In the genomic region with DNA sequence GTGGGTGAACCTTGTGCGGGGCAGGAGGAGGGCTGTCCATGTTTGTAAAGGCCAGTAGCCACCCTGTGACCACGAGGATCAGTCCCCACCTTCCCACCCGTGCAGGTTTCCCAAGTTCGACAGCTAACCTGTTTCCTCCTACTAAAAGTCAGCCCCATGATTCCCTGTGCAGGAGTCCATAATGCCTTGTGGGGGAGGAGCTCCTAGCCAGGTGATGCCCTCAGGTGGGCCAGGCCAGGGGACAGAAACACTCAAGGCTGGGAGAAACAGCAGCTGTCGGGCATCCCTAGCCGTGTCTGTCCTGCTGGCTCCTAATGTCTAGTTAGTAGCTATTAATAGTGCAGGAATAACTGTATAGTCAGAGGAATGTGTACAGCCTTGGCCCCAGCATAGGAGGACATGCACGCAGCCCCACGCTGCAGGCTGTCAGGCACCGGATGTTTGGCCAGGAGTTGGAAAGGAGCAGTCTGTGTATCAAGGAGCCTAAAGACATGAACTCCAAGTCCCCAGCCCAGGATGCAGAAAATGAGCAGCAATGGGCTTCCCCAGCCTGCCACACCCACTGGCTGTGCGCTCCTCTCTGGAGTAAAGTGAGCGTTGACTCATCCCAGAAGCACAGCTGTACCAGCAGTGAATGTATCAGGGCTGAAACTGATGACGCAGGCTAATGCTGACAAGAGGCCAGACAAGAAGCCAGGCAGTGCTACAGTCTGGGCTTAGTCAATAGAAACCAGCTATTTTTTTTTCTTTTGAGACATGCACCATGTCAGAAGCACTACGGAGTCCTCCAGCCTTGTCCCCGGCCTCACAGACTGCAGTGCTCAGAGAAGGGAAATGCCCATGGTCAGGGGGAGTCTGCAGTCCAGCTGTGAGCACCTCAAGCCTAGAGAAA, we compare ENCODE assay signal across 9 mouse cellular contexts.
DNase-seq lines count a peak whose midpoint lies in the region; ATAC-seq and TF ChIP-seq lines count a peak whose summit lies in the region.
"Had no signal": no experiment of that assay in that cellular context is flagged by ENCODE, and none has a peak within 500 bp of the region (broad histone marks: within the 10 kb centered on the region; RNA-seq: fewer than 3 reads in every experiment).

No protein-coding gene starts in this region.

- WGBS in lung, embryonic 15.5 days, result 58% methylated on average over 14 of the region's 14 CpGs
- WGBS in olfactory bulb, adult 2 months, result 38% methylated on average over 14 of the region's 14 CpGs

- TF ChIP-seq POLR2A in olfactory bulb, adult 2 months (IDR thresholded peaks at IDR 0.05; ENCODE audit: insufficient read depth, low read depth, low read length), result no peak

- H3K4me3 ChIP-seq in lung, embryonic 15.5 days, result no peak overlapping the region
- no peak overlapping the region for H3K4me3 ChIP-seq in olfactory bulb, adult 2 months (ENCODE audit: insufficient read depth, low read depth, low read length)
- H3K4me3 ChIP-seq: megakaryocyte, embryonic 14.5 days had no signal

- H3K27me3 ChIP-seq in lung, embryonic 15.5 days, result no peaks in the 10 kb centered on the region
- H3K27me3 ChIP-seq: megakaryocyte, embryonic 14.5 days had no signal

- no peak for TF ChIP-seq CTCF in olfactory bulb, adult 2 months (IDR thresholded peaks at IDR 0.05; ENCODE audit: insufficient read depth, low read depth, low read length)

- H3K27ac ChIP-seq in lung, embryonic 15.5 days, result peak overlapping the region; percentile 54
- H3K27ac ChIP-seq in olfactory bulb, adult 2 months (ENCODE audit: insufficient read depth, low read depth, low read length), result peak overlapping the region; percentile 38

- peaks cover 51% of the 10 kb centered on the region for H3K4me1 ChIP-seq in lung, embryonic 15.5 days
- peaks cover 64% of the 10 kb centered on the region for H3K4me1 ChIP-seq in olfactory bulb, adult 2 months (ENCODE audit: control insufficient read depth, insufficient read depth, low read length)

- DNase-seq in adrenal gland, adult (ENCODE audit: inconsistent age in 2 of 2, low spot score in 1 of 2), result peak; percentile 51 to 73
- no peak for DNase-seq in adrenal gland, postnatal 25 days
- DNase-seq in lung, postnatal 36 days, result no peak
- DNase-seq in heart, adult 9 months (ENCODE audit: low spot score in 2 of 2), result peak; percentile 74
- no peak for DNase-seq in testis, postnatal 10 days (ENCODE audit: low spot score)
- no peak for DNase-seq in spleen, postnatal 14 days (ENCODE audit: low spot score in 2 of 2)

- H3K36me3 ChIP-seq in lung, embryonic 15.5 days, result peaks cover 46% of the 10 kb centered on the region

- no peak overlapping the region for H3K9ac ChIP-seq in lung, embryonic 15.5 days

- peak; percentile 50 for ATAC-seq in lung, embryonic 15.5 days (ENCODE audit: borderline replicate concordance, extremely low read depth, low FRiP score, low TSS enrichment)

- no peak overlapping the region for H3K4me2 ChIP-seq in lung, embryonic 15.5 days

- no peaks in the 10 kb centered on the region for H3K9me3 ChIP-seq in lung, embryonic 15.5 days
- H3K9me3 ChIP-seq: megakaryocyte, embryonic 14.5 days had no signal

Comparison
In these comparisons a context has a peak if more than half of its experiments do, and no peak if none do; other contexts are left out.
1. DNase-seq: peak in adrenal gland, adult (2 of 2) and heart, adult 9 months (2 of 2); none in adrenal gland, postnatal 25 days (single experiment), lung, postnatal 36 days (single experiment), testis, postnatal 10 days (single experiment) and spleen, postnatal 14 days (0 of 2).